Mouse (Mus musculus) hindbrain, embryonic 16.5 days (tissue): ENCODE data around the gene Thbs4. TPM values are rescaled to one million over a fixed set of nuclear protein-coding genes. Genes with fewer than 3 reads are reported as not detected.

Source experiments
- ATAC-seq: fragments of 200-750 bp; cut with Nextera tagmentation; 2 replicates; pipeline ENCODE4 v1.8.0; 2017; ENCODE audit warnings: moderate TSS enrichment, moderate library complexity
- H3K27ac ChIP-seq: fragments of 300-500 bp; sonication (generic); 2 replicates; pipeline ENCODE4 v1.5.1; 2014; ENCODE audit warnings: low read depth, mild to moderate bottlenecking, control low read depth, low read length, moderate library complexity
- H3K27me3 ChIP-seq: fragments of 300-500 bp; sonication (generic); replicated peaks from 2 replicates; pipeline ENCODE4 v1.6.1; 2014; ENCODE audit warnings: low read length; ENCODE audit not compliant: control insufficient read depth, insufficient read depth
- H3K36me3 ChIP-seq: fragments of 300-500 bp; sonication (generic); 2 replicates; pipeline ENCODE4 v1.6.1; 2014; ENCODE audit warnings: mild to moderate bottlenecking, low read length, moderate library complexity, mixed read lengths; ENCODE audit not compliant: control insufficient read depth, insufficient read depth
- H3K4me1 ChIP-seq: fragments of 300-500 bp; sonication (generic); 2 replicates; pipeline ENCODE4 v1.6.1; 2014; ENCODE audit warnings: low read depth, low read length; ENCODE audit not compliant: control insufficient read depth, insufficient read depth
- H3K4me2 ChIP-seq: fragments of 300-500 bp; sonication (generic); 2 replicates; pipeline ENCODE4 v1.6.1; 2014; ENCODE audit warnings: mild to moderate bottlenecking, low read length, control low read depth, moderate library complexity
- H3K4me3 ChIP-seq: fragments of 300-500 bp; sonication (generic); 2 replicates; pipeline ENCODE4 v1.5.1; 2014; ENCODE audit warnings: mild to moderate bottlenecking, low read length, control low read depth, moderate library complexity
- H3K9ac ChIP-seq: fragments of 300-500 bp; sonication (generic); 2 replicates; pipeline ENCODE4 v1.6.1; 2014; ENCODE audit warnings: low read depth, mild to moderate bottlenecking, control low read depth, low read length, moderate library complexity
- H3K9me3 ChIP-seq: fragments of 300-500 bp; sonication (generic); 2 replicates; pipeline ENCODE4 v1.6.1; 2014; ENCODE audit warnings: mild to moderate bottlenecking, low read length, moderate library complexity; ENCODE audit not compliant: control insufficient read depth
- WGBS: fragments of 180-500 bp; shearing (Covaris S2); extraction: QIAGEN DNeasy Blood & Tissue Kit; methylation state at CpG from one replicate; pipeline ENCODE4 v1.1.7; 2014; 5-methylcytosine and 5-hydroxymethylcytosine counted together
- polyA plus RNA-seq: library from polyadenylated mRNA; unstranded; fragments of >200 nt; fragmentation: Nextera tagmentation; extraction: Ambion mirVana; gene quantifications from 2 replicates; pipeline ENCODE4 v1.2.1, GENCODE M21; 2015

Thbs4 gene
- polyA plus RNA-seq, 1 experiment from 2014 or later: 2.3 TPM

DNA sequence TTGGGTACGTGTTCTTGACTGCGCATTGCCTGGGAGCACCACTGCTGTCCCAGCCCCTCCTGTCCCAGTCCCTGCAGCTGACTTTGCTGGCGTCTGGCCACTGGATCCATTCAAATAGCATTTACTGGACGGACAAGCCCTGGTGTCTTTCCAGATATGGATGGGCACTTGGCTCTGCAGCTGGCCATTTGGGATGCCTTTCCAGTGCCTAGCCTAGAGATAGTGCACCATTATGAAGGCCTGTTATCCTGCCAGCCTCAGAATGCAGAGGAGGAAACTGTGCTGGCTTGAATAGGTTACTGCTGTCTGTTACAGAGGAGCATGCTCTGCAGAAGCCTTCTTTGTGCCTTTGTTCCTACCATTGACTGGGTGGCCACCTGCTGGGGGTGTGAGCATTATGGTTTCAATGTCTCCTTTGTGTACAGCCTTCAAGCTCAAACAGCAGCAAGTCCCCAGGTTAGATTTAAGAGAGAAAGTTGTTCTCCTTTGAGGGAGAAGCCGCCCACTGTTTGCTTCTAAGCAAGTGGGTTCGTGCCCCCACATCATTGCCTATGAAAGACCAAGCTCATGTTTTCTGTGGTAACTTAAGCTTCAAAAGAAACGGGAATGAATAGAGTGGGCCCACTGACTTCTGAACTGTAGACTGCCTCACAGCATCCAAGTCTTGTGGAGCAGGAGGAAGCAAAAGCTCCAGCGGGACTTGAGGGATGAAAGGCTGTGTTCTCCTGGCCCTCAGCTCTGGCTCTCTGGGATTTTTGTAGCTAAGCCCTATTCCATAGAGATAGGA, 91.2 kb downstream of the Thbs4 start:
- Histone ChIP-seq H3K4me2 (no peak overlapping the region), H3K36me3 (peaks cover 6% of the 10 kb centered on the region; the same call in 1 of the 2 replicates), H3K27me3 (no peaks in the 10 kb centered on the region; the same call in 1 of the 2 replicates), H3K4me1 (no peaks in the 10 kb centered on the region), H3K9ac (no peak overlapping the region), H3K4me3 (no peak overlapping the region), H3K27ac (peak overlapping the region; percentile 36; the same call in 1 of the 2 replicates), H3K9me3 (no peaks in the 10 kb centered on the region)
- peak; percentile 95 for ATAC-seq
- WGBS: 24% methylated on average over 8 of the region's 8 CpGs

DNA sequence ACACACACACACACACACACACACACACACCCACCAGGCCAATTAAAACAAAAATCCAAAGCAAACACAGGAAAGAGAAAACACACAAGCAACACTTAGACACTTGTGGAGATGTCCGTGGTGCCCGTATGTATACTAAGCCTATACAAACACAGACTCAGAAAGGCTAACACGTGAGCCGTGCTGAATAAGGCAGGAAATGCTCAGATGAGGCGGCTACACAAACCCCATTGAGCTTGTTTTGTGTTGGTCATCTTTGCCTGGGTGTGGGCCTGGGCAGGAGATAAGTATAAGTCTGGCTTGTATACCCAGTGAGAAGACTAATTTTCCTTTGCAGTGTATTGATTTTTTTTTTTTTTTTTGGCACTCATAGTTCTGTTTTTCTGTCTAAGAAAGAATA, 92.6 kb downstream of the Thbs4 start:
- Histone ChIP-seq H3K9me3 (no peaks in the 10 kb centered on the region), H3K4me2 (no peak overlapping the region), H3K4me3 (no peak overlapping the region), H3K36me3 (0 out of 2 replicates have a peak, but pooled peaks cover 3% of the 10 kb centered on the region), H3K27ac (no peak overlapping the region), H3K4me1 (no peaks in the 10 kb centered on the region), H3K27me3 (no peaks in the 10 kb centered on the region; the same call in 1 of the 2 replicates), H3K9ac (no peak overlapping the region)
- WGBS: 81% methylated on average over 5 of the region's 5 CpGs
- no peak for ATAC-seq

Other genes with a start within 250 kb of the Thbs4 start
- not detected in 2 replicates for gene Spz1, start 218.6 kb downstream of the Thbs4 start, polyA plus RNA-seq
- gene Serinc5, start 183.7 kb downstream of the Thbs4 start, polyA plus RNA-seq: 14.7 and 19.7 TPM in 2 replicates
- 3.2 and 4.0 TPM in 2 replicates for gene Mtx3, start 49.9 kb upstream of the Thbs4 start, polyA plus RNA-seq